Mouse (Mus musculus) lung, embryonic 15.5 days (tissue): ENCODE results near the gene Tgfbr3l. TPM values are rescaled to one million over a fixed set of nuclear protein-coding genes. Genes with fewer than 3 reads are reported as not detected.

Source experiments
- ATAC-seq: fragments of 200-750 bp; cut with Nextera tagmentation; 2 replicates; pipeline ENCODE4 v1.8.0; 2017; ENCODE audit warnings: moderate number of reproducible peaks, borderline replicate concordance; ENCODE audit not compliant: low FRiP score, low TSS enrichment; ENCODE audit errors: extremely low read depth
- H3K27ac ChIP-seq: fragments of 300-500 bp; sonication (generic); 2 replicates; pipeline ENCODE4 v1.5.1; 2015; ENCODE audit warnings: moderate library complexity, mild to moderate bottlenecking, inconsistent platforms
- H3K27me3 ChIP-seq: fragments of 300-500 bp; sonication (generic); 2 replicates; pipeline ENCODE4 v1.6.1; 2015; ENCODE audit warnings: inconsistent platforms
- H3K36me3 ChIP-seq: fragments of 300-500 bp; sonication (generic); 2 replicates; pipeline ENCODE4 v1.6.1; 2015; ENCODE audit warnings: inconsistent platforms
- H3K4me1 ChIP-seq: fragments of 300-500 bp; sonication (generic); 2 replicates; pipeline ENCODE4 v1.6.1; 2015; ENCODE audit warnings: inconsistent platforms
- H3K4me2 ChIP-seq: fragments of 300-500 bp; sonication (generic); 2 replicates; pipeline ENCODE4 v1.6.1; 2015; ENCODE audit warnings: inconsistent platforms, mild to moderate bottlenecking, moderate library complexity
- H3K4me3 ChIP-seq: fragments of 300-500 bp; sonication (generic); 2 replicates; pipeline ENCODE4 v1.5.1; 2015; ENCODE audit warnings: mild to moderate bottlenecking, inconsistent platforms
- H3K9ac ChIP-seq: fragments of 300-500 bp; sonication (generic); 2 replicates; pipeline ENCODE4 v1.6.1; 2015; ENCODE audit warnings: inconsistent platforms
- H3K9me3 ChIP-seq: fragments of 300-500 bp; sonication (generic); 2 replicates; pipeline ENCODE4 v1.6.1; 2016; ENCODE audit warnings: inconsistent platforms
- WGBS: fragments of 180-500 bp; shearing (Covaris S2); methylation state at CpG from one replicate; pipeline ENCODE4 v1.1.7; 2015; 5-methylcytosine and 5-hydroxymethylcytosine counted together
- polyA plus RNA-seq: library from polyadenylated mRNA; unstranded; fragments of >200 nt; fragmentation: Nextera tagmentation; extraction: Ambion mirVana; gene quantifications from 2 replicates; pipeline ENCODE4 v1.2.1, GENCODE M21; 2015

Gene Tgfbr3l
- polyA plus RNA-seq, 1 experiment from 2014 or later: 3.4 TPM

- Histone ChIP-seq H3K9ac (no peak overlapping the region), H3K4me1 (peaks cover 38% of the 10 kb centered on the region), H3K27ac (no peak overlapping the region; the same call in 1 of the 2 replicates), H3K9me3 (no peaks in the 10 kb centered on the region), H3K4me3 (no peak overlapping the region), H3K36me3 (peaks cover 46% of the 10 kb centered on the region), H3K27me3 (no peaks in the 10 kb centered on the region), H3K4me2 (peak overlapping the region; percentile 92)
- WGBS: 83% methylated on average over 4 of the region's 4 CpGs
- no peak for ATAC-seq
Observed at GRCm38 (mm10) chr8:4257350-4257749, 9.3 kb downstream of the Tgfbr3l start.

- peak overlapping the region; percentile 92 for H3K4me2 ChIP-seq
- H3K36me3 ChIP-seq: peaks cover 54% of the 10 kb centered on the region
- peak overlapping the region; percentile 87 for H3K4me3 ChIP-seq
- WGBS: under 1% methylated on average over 35 of the region's 35 CpGs
- H3K27me3 ChIP-seq: no peaks in the 10 kb centered on the region
- no peaks in the 10 kb centered on the region for H3K9me3 ChIP-seq
- peaks cover 34% of the 10 kb centered on the region for H3K4me1 ChIP-seq
- H3K9ac ChIP-seq: peak overlapping the region; percentile 77
- peak; percentile 54 for ATAC-seq
- H3K27ac ChIP-seq: peak overlapping the region; percentile 86
Observed at GRCm38 (mm10) chr8:4258233-4258632, 10.2 kb downstream of the Tgfbr3l start.

GRCm38 (mm10) chr8:4258678-4259077 is 10.7 kb downstream of the Tgfbr3l start:
- peak; percentile 75 for ATAC-seq
- H3K27ac ChIP-seq: peak overlapping the region; percentile 86
- H3K9me3 ChIP-seq: no peaks in the 10 kb centered on the region
- H3K9ac ChIP-seq: peak overlapping the region; percentile 77
- peak overlapping the region; percentile 87 for H3K4me3 ChIP-seq
- peaks cover 32% of the 10 kb centered on the region for H3K4me1 ChIP-seq
- H3K36me3 ChIP-seq: peaks cover 58% of the 10 kb centered on the region
- peak overlapping the region; percentile 92 for H3K4me2 ChIP-seq
- H3K27me3 ChIP-seq: no peaks in the 10 kb centered on the region
- 0% methylated on average over 31 of the region's 32 CpGs for WGBS

- H3K4me1 ChIP-seq: peaks cover 26% of the 10 kb centered on the region
Observed at GRCm38 (mm10) chr8:4259125-4259804, 11.3 kb downstream of the Tgfbr3l start, which contains the start of gene Ctxn1. TSS of gene Ctxn1 (minus strand) at chr8:4259274.

GRCm38 (mm10) chr8:4259805-4260170 is 11.8 kb downstream of the Tgfbr3l start:
- H3K9ac ChIP-seq: no peak overlapping the region
- peaks cover 63% of the 10 kb centered on the region for H3K36me3 ChIP-seq
- H3K9me3 ChIP-seq: no peaks in the 10 kb centered on the region
- no peak overlapping the region for H3K4me2 ChIP-seq
- WGBS: 77% methylated on average over 4 of the region's 4 CpGs
- H3K27me3 ChIP-seq: no peaks in the 10 kb centered on the region
- H3K4me3 ChIP-seq: no peak overlapping the region
- H3K4me1 ChIP-seq: peaks cover 23% of the 10 kb centered on the region
- H3K27ac ChIP-seq: peak overlapping the region; percentile 57
- ATAC-seq: no peak

More at GRCm38 (mm10) chr8:4259125-4259804, 11.3 kb downstream of the Tgfbr3l start, which contains the start of gene Ctxn1:
- peak within 1 kb of the TSS; percentile 92 for H3K4me2 ChIP-seq
- H3K4me3 ChIP-seq: peak within 1 kb of the TSS; percentile 87
- peak; percentile 94 for ATAC-seq
- 7% methylated on average over 25 of the region's 33 CpGs for WGBS
- peaks cover 62% of the 10 kb centered on the region for H3K36me3 ChIP-seq
- H3K9me3 ChIP-seq: no peaks in the 10 kb centered on the region
- peak within 1 kb of the TSS; percentile 77 for H3K9ac ChIP-seq
- H3K27ac ChIP-seq: peak within 1 kb of the TSS; percentile 86
- H3K27me3 ChIP-seq: no peaks in the 10 kb centered on the region

GRCm38 (mm10) chr8:4263105-4263791 is 15.2 kb downstream of the Tgfbr3l start:
- Histone ChIP-seq H3K9ac (no peak overlapping the region), H3K36me3 (peaks cover 81% of the 10 kb centered on the region), H3K4me1 (peaks cover 7% of the 10 kb centered on the region; the same call in 1 of the 2 replicates), H3K27me3 (no peaks in the 10 kb centered on the region), H3K4me3 (no peak overlapping the region), H3K4me2 (no peak overlapping the region), H3K27ac (no peak overlapping the region), H3K9me3 (no peaks in the 10 kb centered on the region)
- no peak for ATAC-seq
- WGBS: 84% methylated on average over 8 of the region's 8 CpGs

- H3K9ac ChIP-seq: no peak overlapping the region
- no peaks in the 10 kb centered on the region for H3K27me3 ChIP-seq
- H3K4me1 ChIP-seq: no peaks in the 10 kb centered on the region
- no peak overlapping the region for H3K4me3 ChIP-seq
- H3K9me3 ChIP-seq: no peaks in the 10 kb centered on the region
- ATAC-seq: no peak
- H3K4me2 ChIP-seq: no peak overlapping the region
- no peak overlapping the region for H3K27ac ChIP-seq
- 92% methylated on average over 15 of the region's 15 CpGs for WGBS
- peaks cover 89% of the 10 kb centered on the region for H3K36me3 ChIP-seq
Observed at GRCm38 (mm10) chr8:4265160-4265914, 17.3 kb downstream of the Tgfbr3l start.

GRCm38 (mm10) chr8:4267627-4268026 is 19.6 kb downstream of the Tgfbr3l start:
- peak; percentile 55 for ATAC-seq
- H3K9ac ChIP-seq: no peak overlapping the region

GRCm38 (mm10) chr8:4269609-4270008 is 21.6 kb downstream of the Tgfbr3l start:
- peaks cover 73% of the 10 kb centered on the region for H3K36me3 ChIP-seq
- H3K27ac ChIP-seq: no peak overlapping the region
- H3K27me3 ChIP-seq: no peaks in the 10 kb centered on the region
- no peak for ATAC-seq
- H3K9ac ChIP-seq: no peak overlapping the region
- 94% methylated on average over 6 of the region's 6 CpGs for WGBS
- H3K9me3 ChIP-seq: no peaks in the 10 kb centered on the region
- H3K4me3 ChIP-seq: no peak overlapping the region
- peaks cover 5% of the 10 kb centered on the region; the same call in 1 of the 2 replicates for H3K4me1 ChIP-seq
- no peak overlapping the region for H3K4me2 ChIP-seq

More at GRCm38 (mm10) chr8:4267627-4268026, 19.6 kb downstream of the Tgfbr3l start:
- no peaks in the 10 kb centered on the region for H3K9me3 ChIP-seq
- H3K27me3 ChIP-seq: no peaks in the 10 kb centered on the region
- H3K36me3 ChIP-seq: peaks cover 78% of the 10 kb centered on the region
- 68% methylated on average over 15 of the region's 15 CpGs for WGBS
- H3K27ac ChIP-seq: no peak overlapping the region
- H3K4me1 ChIP-seq: no peaks in the 10 kb centered on the region
- H3K4me2 ChIP-seq: no peak overlapping the region
- H3K4me3 ChIP-seq: no peak overlapping the region

GRCm38 (mm10) chr8:4275275-4276110 is 27.5 kb downstream of the Tgfbr3l start, which contains the start of gene Timm44:
TSS of gene Timm44 (minus strand) at chr8:4275913.
- H3K27ac ChIP-seq: peak within 1 kb of the TSS; percentile 41
- peaks cover 10% of the 10 kb centered on the region for H3K4me1 ChIP-seq
- H3K4me2 ChIP-seq: peak within 1 kb of the TSS; percentile 74
- no peaks in the 10 kb centered on the region for H3K9me3 ChIP-seq
- under 1% methylated on average over 39 of the region's 39 CpGs for WGBS
- peak; percentile 98 for ATAC-seq
- H3K27me3 ChIP-seq: no peaks in the 10 kb centered on the region
- peak within 1 kb of the TSS; percentile 71 for H3K4me3 ChIP-seq
- peaks cover 22% of the 10 kb centered on the region for H3K36me3 ChIP-seq
- H3K9ac ChIP-seq: peak within 1 kb of the TSS; percentile 70

GRCm38 (mm10) chr8:4276111-4276465 is 28.1 kb downstream of the Tgfbr3l start:
- 22% methylated on average over 9 of the region's 9 CpGs for WGBS
- H3K4me3 ChIP-seq: peak overlapping the region; percentile 71
- no peak for ATAC-seq
- H3K9me3 ChIP-seq: no peaks in the 10 kb centered on the region
- peak overlapping the region; percentile 74 for H3K4me2 ChIP-seq
- peak overlapping the region; percentile 41 for H3K27ac ChIP-seq
- H3K4me1 ChIP-seq: peaks cover 10% of the 10 kb centered on the region
- peak overlapping the region; percentile 70 for H3K9ac ChIP-seq
- peaks cover 22% of the 10 kb centered on the region for H3K36me3 ChIP-seq
- no peaks in the 10 kb centered on the region for H3K27me3 ChIP-seq
